Mouse (Mus musculus): ENCODE results near the gene Nrn1l. TPM values are rescaled to one million over a fixed set of nuclear protein-coding genes. Genes with fewer than 3 reads are reported as not detected.

Gene Nrn1l
- polyA plus RNA-seq, 1 experiment from 2014 or later = 0.27 TPM

- WGBS = 88% methylated on average over 11 of the region's 11 CpGs
- TF ChIP-seq EP300 (IDR thresholded peaks at IDR 0.05) (no peak), CTCF (IDR thresholded peaks at IDR 0.05) (no peak)
- Histone ChIP-seq H3K36me3 (ENCODE audit: insufficient read depth, low read length) (peaks cover 10% of the 10 kb centered on the region; the same call in 1 of the 2 replicates), H3K27ac (ENCODE audit: low read length) (no peak overlapping the region), H3K4me3 (ENCODE audit: low read depth, low read length) (no peak overlapping the region), H3K4me2 (replicated peaks; ENCODE audit: low read depth, low read length) (no peak overlapping the region), H3K27me3 (replicated peaks; ENCODE audit: insufficient read depth, low read length) (no peaks in the 10 kb centered on the region), H3K4me1 (ENCODE audit: insufficient read depth, low read depth, low read length) (peaks cover 5% of the 10 kb centered on the region; the same call in 1 of the 2 replicates), H3K9me3 (ENCODE audit: low read length) (no peaks in the 10 kb centered on the region), H3K9ac (replicated peaks; ENCODE audit: low read depth) (no peak overlapping the region)
- ATAC-seq = no peak
- DNase-seq (ENCODE audit: low spot score) = no peak
These were observed 39.2 kb downstream of the Nrn1l start for GRCm38 (mm10) chr8:105932525-105932924.

GRCm38 (mm10) chr8:105933762-105934161 lies 40.4 kb downstream of the Nrn1l start, which contains the start of gene Ctrl:
TSS of gene Ctrl (minus strand) at chr8:105933862.
- TF ChIP-seq CTCF (IDR thresholded peaks at IDR 0.05) (no peak), EP300 (IDR thresholded peaks at IDR 0.05) (no peak)
- H3K4me1 ChIP-seq (ENCODE audit: insufficient read depth, low read depth, low read length) = peaks cover 5% of the 10 kb centered on the region; the same call in 1 of the 2 replicates

GRCm38 (mm10) chr8:105935105-105935504 lies 41.7 kb downstream of the Nrn1l start:
- no peak for ATAC-seq
- no peak overlapping the region for H3K27ac ChIP-seq (ENCODE audit: low read length)
- H3K9me3 ChIP-seq (ENCODE audit: low read length) = no peaks in the 10 kb centered on the region
- no peak overlapping the region for H3K4me3 ChIP-seq (ENCODE audit: low read depth, low read length)
- peaks cover 5% of the 10 kb centered on the region; the same call in 1 of the 2 replicates for H3K4me1 ChIP-seq (ENCODE audit: insufficient read depth, low read depth, low read length)
- H3K36me3 ChIP-seq (ENCODE audit: insufficient read depth, low read length) = peaks cover 8% of the 10 kb centered on the region; the same call in 1 of the 2 replicates
- WGBS = 68% methylated on average over 6 of the region's 6 CpGs
- H3K4me2 ChIP-seq (replicated peaks; ENCODE audit: low read depth, low read length) = no peak overlapping the region
- no peaks in the 10 kb centered on the region for H3K27me3 ChIP-seq (replicated peaks; ENCODE audit: insufficient read depth, low read length)
- H3K9ac ChIP-seq (replicated peaks; ENCODE audit: low read depth) = no peak overlapping the region
- TF ChIP-seq CTCF (IDR thresholded peaks at IDR 0.05) (no peak), EP300 (IDR thresholded peaks at IDR 0.05) (no peak)
- DNase-seq (ENCODE audit: low spot score) = no peak

More at GRCm38 (mm10) chr8:105933762-105934161, 40.4 kb downstream of the Nrn1l start, which contains the start of gene Ctrl:
- no peaks in the 10 kb centered on the region for H3K9me3 ChIP-seq (ENCODE audit: low read length)
- no peak for DNase-seq (ENCODE audit: low spot score)
- 92% methylated on average over 2 of the region's 2 CpGs for WGBS
- no peak within 1 kb of the TSS for H3K9ac ChIP-seq (replicated peaks; ENCODE audit: low read depth)
- H3K27ac ChIP-seq (ENCODE audit: low read length) = no peak within 1 kb of the TSS
- no peak within 1 kb of the TSS for H3K4me3 ChIP-seq (ENCODE audit: low read depth, low read length)
- no peaks in the 10 kb centered on the region for H3K27me3 ChIP-seq (replicated peaks; ENCODE audit: insufficient read depth, low read length)
- peaks cover 10% of the 10 kb centered on the region; the same call in 1 of the 2 replicates for H3K36me3 ChIP-seq (ENCODE audit: insufficient read depth, low read length)
- H3K4me2 ChIP-seq (replicated peaks; ENCODE audit: low read depth, low read length) = no peak within 1 kb of the TSS
- ATAC-seq = no peak

DNA sequence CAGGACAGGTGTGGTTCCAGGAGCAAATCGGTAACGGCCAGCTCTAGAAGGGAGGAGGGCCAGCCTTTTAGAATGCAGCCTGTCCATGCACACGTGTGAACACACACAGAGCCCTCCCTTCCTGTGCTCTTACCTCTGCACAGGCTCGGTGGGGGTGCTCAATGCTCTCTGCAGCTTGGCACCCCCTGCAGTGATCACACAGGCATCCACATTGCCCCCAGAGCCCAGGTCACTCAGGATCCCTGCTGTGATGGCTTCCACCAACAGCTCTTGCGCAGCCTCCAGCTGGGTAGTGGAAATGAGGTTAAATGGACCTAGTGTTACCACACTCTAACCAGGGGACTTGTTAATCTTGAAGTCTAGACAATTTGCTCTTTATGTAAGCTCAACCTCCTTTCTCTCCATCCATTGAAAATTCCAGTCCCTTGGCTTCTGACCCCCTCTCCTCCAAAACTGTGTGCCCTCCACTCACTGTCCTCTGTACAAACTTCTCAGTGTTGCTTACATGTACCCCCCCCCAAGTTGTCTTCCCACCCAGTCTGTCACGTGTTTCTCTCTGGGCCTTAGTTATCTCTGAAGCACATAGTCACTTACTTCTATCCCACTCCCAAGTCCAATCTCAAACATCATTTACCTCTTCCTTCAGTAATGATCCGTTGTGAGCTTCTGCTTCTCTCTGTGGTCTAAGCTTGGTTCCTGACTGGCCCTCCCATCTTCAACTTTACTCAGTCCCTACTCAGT lies 42.7 kb downstream of the Nrn1l start:
- WGBS = 24% methylated on average over 7 of the region's 7 CpGs
- TF ChIP-seq CTCF (IDR thresholded peaks at IDR 0.05) (no peak), EP300 (IDR thresholded peaks at IDR 0.05) (no peak)
- Histone ChIP-seq H3K4me2 (replicated peaks; ENCODE audit: low read depth, low read length) (peak overlapping the region; percentile 91; the same call in 1 of the 2 replicates), H3K9me3 (ENCODE audit: low read length) (no peaks in the 10 kb centered on the region), H3K27ac (ENCODE audit: low read length) (no peak overlapping the region), H3K4me3 (ENCODE audit: low read depth, low read length) (peak overlapping the region; percentile 88), H3K4me1 (ENCODE audit: insufficient read depth, low read depth, low read length) (peaks cover 5% of the 10 kb centered on the region; the same call in 1 of the 2 replicates), H3K36me3 (ENCODE audit: insufficient read depth, low read length) (0 out of 2 replicates have a peak, but pooled peaks cover 4% of the 10 kb centered on the region), H3K9ac (replicated peaks; ENCODE audit: low read depth) (0 out of 2 replicates have a peak overlapping the region, but pooled peaks have one; percentile 71), H3K27me3 (replicated peaks; ENCODE audit: insufficient read depth, low read length) (no peaks in the 10 kb centered on the region)
- DNase-seq (ENCODE audit: low spot score) (no peak), ATAC-seq (no peak)

GRCm38 (mm10) chr8:105936866-105937475 lies 43.6 kb downstream of the Nrn1l start:
- TF ChIP-seq EP300 (IDR thresholded peaks at IDR 0.05) = no peak
- TF ChIP-seq CTCF (IDR thresholded peaks at IDR 0.05) = peak; percentile 23; the same call in 1 of the 2 replicates
- H3K27me3 ChIP-seq (replicated peaks; ENCODE audit: insufficient read depth, low read length) = no peaks in the 10 kb centered on the region
- H3K9me3 ChIP-seq (ENCODE audit: low read length) = no peaks in the 10 kb centered on the region
- peak overlapping the region; percentile 71 for H3K9ac ChIP-seq (replicated peaks; ENCODE audit: low read depth)
- WGBS = under 1% methylated on average over 30 of the region's 30 CpGs
- H3K36me3 ChIP-seq (ENCODE audit: insufficient read depth, low read length) = 0 out of 2 replicates have a peak, but pooled peaks cover 4% of the 10 kb centered on the region
- ATAC-seq (peak; percentile 93), DNase-seq (ENCODE audit: low spot score) (peak; percentile 97)
- peak overlapping the region; percentile 91 for H3K4me2 ChIP-seq (replicated peaks; ENCODE audit: low read depth, low read length)
- peaks cover 5% of the 10 kb centered on the region; the same call in 1 of the 2 replicates for H3K4me1 ChIP-seq (ENCODE audit: insufficient read depth, low read depth, low read length)
- H3K27ac ChIP-seq (ENCODE audit: low read length) = peak overlapping the region; percentile 88
- peak overlapping the region; percentile 88 for H3K4me3 ChIP-seq (ENCODE audit: low read depth, low read length)
